8 mouse cellular contexts compared by ENCODE assay signal in the genomic region with DNA sequence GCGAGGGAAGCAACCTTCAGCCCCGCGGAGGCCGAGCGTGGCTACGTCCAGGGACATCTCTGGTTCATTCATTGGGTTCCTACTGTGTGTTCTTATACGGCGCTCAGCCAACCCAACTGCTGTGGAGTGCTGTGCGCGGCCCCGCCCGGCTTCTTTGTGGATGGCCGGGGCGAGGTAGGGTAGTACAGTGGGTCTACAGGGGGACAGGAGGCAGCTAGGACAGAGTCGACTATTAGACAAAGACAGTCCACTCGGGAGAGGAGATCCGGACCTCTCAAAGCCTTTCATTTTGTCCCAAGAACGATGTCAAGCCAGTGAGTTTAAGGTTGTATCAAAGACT. TPM values are rescaled to one million over a fixed set of nuclear protein-coding genes. Genes with fewer than 3 reads are reported as not detected.
DNase-seq lines count a peak whose midpoint lies in the region; ATAC-seq and TF ChIP-seq lines count a peak whose summit lies in the region.

No protein-coding gene starts in this region.

- H3K36me3 ChIP-seq in thymus, adult 2 months (ENCODE audit: control insufficient read depth, insufficient read depth, low read length), result peaks cover 22% of the 10 kb centered on the region
- peaks cover 36% of the 10 kb centered on the region; the same call in 1 of the 2 replicates for H3K36me3 ChIP-seq in liver, embryonic 11.5 days (ENCODE audit: control insufficient read depth, insufficient read depth, low read length)

- no peak for DNase-seq in cerebellum, adult 2 months
- DNase-seq in cerebellum, postnatal 14 days, result no peak
- no peak for DNase-seq in thymus, adult 2 months
- DNase-seq in thymus, postnatal 25 days, result no peak
- no peak for DNase-seq in liver, embryonic 11.5 days (ENCODE audit: low spot score)
- DNase-seq in adrenal gland, adult 8-10 months, result no peak
- no peak for DNase-seq in layer of hippocampus, adult 11-12 months (ENCODE audit: low spot score)

- H3K9ac ChIP-seq in liver, embryonic 11.5 days (ENCODE audit: low read depth, low read length), result peak overlapping the region; percentile 80

- ATAC-seq in liver, embryonic 11.5 days (replicated peaks; ENCODE audit: low FRiP score), result peak; percentile 11
- no peak for ATAC-seq in frontal cortex, adult (ENCODE audit: low TSS enrichment)

- H3K4me2 ChIP-seq in liver, embryonic 11.5 days, result peak overlapping the region; percentile 96

- TF ChIP-seq POLR2A in cerebellum, adult 2 months (IDR thresholded peaks at IDR 0.05; ENCODE audit: borderline replicate concordance, insufficient read depth, low read length), result no peak
- TF ChIP-seq POLR2A in thymus, adult 2 months (IDR thresholded peaks at IDR 0.05; ENCODE audit: control insufficient read depth, extremely low read depth, insufficient read depth, low read length, poor library complexity), result no peak

- H3K27ac ChIP-seq in cerebellum, adult 2 months (ENCODE audit: insufficient read depth, low read length), result peak overlapping the region; percentile 93
- no peak overlapping the region for H3K27ac ChIP-seq in thymus, adult 2 months (ENCODE audit: control insufficient read depth, insufficient read depth, low read length)
- H3K27ac ChIP-seq in liver, embryonic 11.5 days (ENCODE audit: low read depth, low read length), result peak overlapping the region; percentile 60

- H3K4me3 ChIP-seq in cerebellum, adult 2 months (replicated peaks; ENCODE audit: insufficient read depth, low read depth, low read length), result peak overlapping the region; percentile 84
- peak overlapping the region; percentile 75 for H3K4me3 ChIP-seq in thymus, adult 2 months (ENCODE audit: control insufficient read depth, insufficient read depth, low read length)
- H3K4me3 ChIP-seq in liver, embryonic 11.5 days (ENCODE audit: low read depth, low read length), result peak overlapping the region; percentile 76

- H3K9me3 ChIP-seq in liver, embryonic 11.5 days (ENCODE audit: control insufficient read depth, low read length), result no peaks in the 10 kb centered on the region

- TF ChIP-seq CTCF in cerebellum, adult 2 months (IDR thresholded peaks at IDR 0.05; ENCODE audit: borderline replicate concordance, insufficient read depth, low read depth, low read length), result no peak
- no peak for TF ChIP-seq CTCF in thymus, adult 2 months (IDR thresholded peaks at IDR 0.05; ENCODE audit: borderline replicate concordance, control insufficient read depth, extremely low read depth, insufficient read depth, low read length, poor library complexity)

- H3K4me1 ChIP-seq in cerebellum, adult 2 months (ENCODE audit: control insufficient read depth, insufficient read depth, low read length), result peaks cover 38% of the 10 kb centered on the region
- H3K4me1 ChIP-seq in thymus, adult 2 months (replicated peaks; ENCODE audit: control insufficient read depth, insufficient read depth, low read length), result peaks cover 16% of the 10 kb centered on the region
- H3K4me1 ChIP-seq in liver, embryonic 11.5 days (replicated peaks; ENCODE audit: control insufficient read depth, insufficient read depth, low read length), result peaks cover 18% of the 10 kb centered on the region

- H3K27me3 ChIP-seq in cerebellum, adult 2 months (ENCODE audit: control insufficient read depth, insufficient read depth, low read length), result no peaks in the 10 kb centered on the region
- H3K27me3 ChIP-seq in thymus, adult 2 months (ENCODE audit: control insufficient read depth, insufficient read depth, low read length), result no peaks in the 10 kb centered on the region
- H3K27me3 ChIP-seq in liver, embryonic 11.5 days (replicated peaks; ENCODE audit: control insufficient read depth, insufficient read depth, low read length), result no peaks in the 10 kb centered on the region

- under 1% methylated on average over 18 of the region's 18 CpGs for WGBS in cerebellum, adult 2 months
- under 1% methylated on average over 18 of the region's 18 CpGs for WGBS in thymus, adult 2 months
- WGBS in liver, embryonic 11.5 days, result under 1% methylated on average over 18 of the region's 18 CpGs

RNA-seq across cellular contexts. Expression of a gene that starts 0.5 kb away (rescaled TPM):
- polyA plus RNA-seq in cerebellum, adult 2 months (2012; rRNA removed), result 124 and 138 TPM in 2 replicates
- 274 and 285 TPM in 2 replicates for polyA plus RNA-seq in thymus, adult 2 months (2012; rRNA removed)
- 35.0 and 40.9 TPM in 2 replicates for polyA plus RNA-seq in liver, embryonic 11.5 days (2014; fragmentation: Nextera tagmentation; extraction: Ambion mirVana)
- total RNA-seq in adrenal gland, adult 8-10 months (2022), result 10 to 100 TPM; 31.5 to 34.0 (median 33.7) TPM

RNA-seq across cellular contexts. Expression of a gene that starts 0.8 kb away (rescaled TPM):
- 36.4 and 39.0 TPM in 2 replicates for polyA plus RNA-seq in cerebellum, adult 2 months (2012; rRNA removed)
- 88.8 and 96.1 TPM in 2 replicates for polyA plus RNA-seq in thymus, adult 2 months (2012; rRNA removed)
- 123 and 135 TPM in 2 replicates for polyA plus RNA-seq in liver, embryonic 11.5 days (2014; fragmentation: Nextera tagmentation; extraction: Ambion mirVana)
- 10 to 100 TPM; 58.9 to 66.0 (median 61.5) TPM for total RNA-seq in adrenal gland, adult 8-10 months (2022)

RNA-seq across cellular contexts. Expression of a gene that starts 8.0 kb away (rescaled TPM):
- 57.3 and 62.7 TPM in 2 replicates for polyA plus RNA-seq in cerebellum, adult 2 months (2012; rRNA removed)
- 48.2 and 55.3 TPM in 2 replicates for polyA plus RNA-seq in thymus, adult 2 months (2012; rRNA removed)
- polyA plus RNA-seq in liver, embryonic 11.5 days (2014; fragmentation: Nextera tagmentation; extraction: Ambion mirVana), result 21.9 and 23.4 TPM in 2 replicates
- total RNA-seq in adrenal gland, adult 8-10 months (2022), result 10 to 100 TPM; 43.6 to 80.7 (median 66.3) TPM

RNA-seq across cellular contexts. Expression of a gene that starts 8.0 kb away (rescaled TPM):
- 147 and 149 TPM in 2 replicates for polyA plus RNA-seq in cerebellum, adult 2 months (2012; rRNA removed)
- 146 and 152 TPM in 2 replicates for polyA plus RNA-seq in thymus, adult 2 months (2012; rRNA removed)
- polyA plus RNA-seq in liver, embryonic 11.5 days (2014; fragmentation: Nextera tagmentation; extraction: Ambion mirVana), result 123 and 129 TPM in 2 replicates
- total RNA-seq in adrenal gland, adult 8-10 months (2022), result 100 to 1,000 TPM; 120 to 201 (median 138) TPM

RNA-seq across cellular contexts. Expression of a gene that starts 9.4 kb away (rescaled TPM):
- 99.0 and 109 TPM in 2 replicates for polyA plus RNA-seq in cerebellum, adult 2 months (2012; rRNA removed)
- 63.3 and 76.7 TPM in 2 replicates for polyA plus RNA-seq in thymus, adult 2 months (2012; rRNA removed)
- polyA plus RNA-seq in liver, embryonic 11.5 days (2014; fragmentation: Nextera tagmentation; extraction: Ambion mirVana), result 70.5 and 76.3 TPM in 2 replicates
- 100 to 1,000 TPM in 2 of 4 experiments, 10 to 100 TPM in 2; 73.5 to 148 (median 104) TPM for total RNA-seq in adrenal gland, adult 8-10 months (2022)
